Comparison of ENCODE assay signal across 22 mouse cellular contexts in the genomic region with DNA sequence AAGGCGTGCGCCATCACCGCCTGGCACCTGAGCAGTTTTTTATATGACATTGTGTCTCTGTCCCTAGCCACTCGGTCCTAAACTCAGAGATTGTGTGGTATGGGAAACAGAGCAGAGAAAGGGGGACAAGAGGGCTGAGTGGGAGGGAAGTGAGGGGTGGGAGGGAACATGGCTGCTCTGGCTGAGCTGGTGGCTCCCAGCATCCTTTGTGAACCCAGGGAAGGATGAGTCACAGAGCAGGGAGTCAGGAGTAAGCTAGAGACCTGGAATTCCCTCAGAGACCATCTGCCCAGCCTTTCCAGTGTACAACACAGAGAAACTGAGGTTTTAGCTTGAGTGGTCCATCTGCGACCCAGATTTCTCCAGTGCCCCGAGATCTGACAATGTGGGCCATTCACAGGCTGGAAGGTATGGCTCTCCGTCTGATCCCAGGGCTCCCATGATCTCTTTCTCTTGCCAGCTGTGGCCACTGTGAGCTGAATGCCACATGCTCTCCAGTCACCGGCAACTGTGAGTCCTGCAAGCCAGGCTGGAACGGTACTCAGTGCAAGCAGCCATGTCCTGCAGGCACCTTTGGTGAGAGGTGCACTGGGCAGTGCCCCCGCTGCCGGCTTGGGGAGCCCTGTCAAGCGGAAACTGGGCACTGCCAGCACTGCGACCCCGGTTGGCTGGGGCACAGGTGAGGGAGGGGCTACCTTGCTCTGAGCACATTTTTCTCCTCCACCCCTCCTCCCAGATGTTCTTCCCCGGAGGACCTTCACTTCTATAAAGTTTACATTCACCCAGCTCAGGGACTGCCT. TPM values are rescaled to one million over a fixed set of nuclear protein-coding genes. Genes with fewer than 3 reads are reported as not detected.
DNase-seq lines count a peak whose midpoint lies in the region; ATAC-seq lines count a peak whose summit lies in the region.
"Had no signal": no experiment of that assay in that cellular context is flagged by ENCODE, and none has a peak within 500 bp of the region (broad histone marks: within the 10 kb centered on the region; RNA-seq: fewer than 3 reads in every experiment).

No protein-coding gene starts in this region.

- H3K4me2 ChIP-seq in heart, embryonic 12.5 days = no peak overlapping the region
- H3K4me2 ChIP-seq in midbrain, embryonic 15.5 days = no peak overlapping the region
- H3K4me2 ChIP-seq: forebrain, embryonic 12.5 days; hindbrain, embryonic 14.5 days had no signal

- no peaks in the 10 kb centered on the region for H3K4me1 ChIP-seq in heart, embryonic 12.5 days (replicated peaks)
- no peaks in the 10 kb centered on the region for H3K4me1 ChIP-seq in midbrain, embryonic 15.5 days
- H3K4me1 ChIP-seq: embryonic facial prominence, embryonic 10.5 days; forebrain, embryonic 12.5 days had no signal

- H3K27me3 ChIP-seq in heart, embryonic 12.5 days (replicated peaks) = 0 out of 2 replicates have a peak, but pooled peaks cover 3% of the 10 kb centered on the region
- H3K27me3 ChIP-seq in midbrain, embryonic 15.5 days (replicated peaks) = no peaks in the 10 kb centered on the region
- H3K27me3 ChIP-seq: forebrain, embryonic 12.5 days had no signal

- intact Hi-C loops in heart, postnatal 10 days (cut with DNase I) = no loop called here

- WGBS in heart, embryonic 12.5 days = 77% methylated on average over 15 of the region's 15 CpGs
- WGBS in midbrain, embryonic 15.5 days = 79% methylated on average over 15 of the region's 15 CpGs

- H3K9me3 ChIP-seq in heart, embryonic 12.5 days (replicated peaks) = no peaks in the 10 kb centered on the region
- no peaks in the 10 kb centered on the region for H3K9me3 ChIP-seq in midbrain, embryonic 15.5 days
- H3K9me3 ChIP-seq: embryonic facial prominence, embryonic 10.5 days; forebrain, embryonic 12.5 days had no signal

- no peak for DNase-seq in heart, postnatal 10 days
- DNase-seq in right cerebral cortex, adult 18-20 months = peak; percentile 48
- no peak for DNase-seq in right cerebral cortex, adult 2 months (ENCODE audit: low spot score in 2 of 2)
- DNase-seq in testis, postnatal 14 days (ENCODE audit: low spot score) = no peak
- DNase-seq in lung, postnatal 25 days (ENCODE audit: low spot score) = no peak
- DNase-seq: adrenal gland, postnatal 25 days; cerebellum, adult 2 months; gastrocnemius, postnatal 36 days; lung, adult 18-20 months; lung, postnatal 14 days; thymus, postnatal 25 days had no signal

- 0 out of 2 replicates have a peak, but pooled peaks have one; percentile 39 for ATAC-seq in heart, embryonic 12.5 days (ENCODE audit: insufficient number of reproducible peaks, low FRiP score)
- 0 out of 2 replicates have a peak, but pooled peaks have one; percentile 21 for ATAC-seq in erythroid progenitor cell, adult 5-6 weeks (replicated peaks; ENCODE audit: low FRiP score, poor library complexity, severe bottlenecking)
- ATAC-seq in midbrain, embryonic 15.5 days (replicated peaks) = no peak
- ATAC-seq: intestine, embryonic 16.5 days; midbrain, embryonic 16.5 days had no signal

- H3K36me3 ChIP-seq in heart, embryonic 12.5 days = 0 out of 2 replicates have a peak, but pooled peaks cover 9% of the 10 kb centered on the region
- no peaks in the 10 kb centered on the region for H3K36me3 ChIP-seq in midbrain, embryonic 15.5 days (replicated peaks)
- H3K36me3 ChIP-seq: forebrain, embryonic 12.5 days had no signal

- no peak overlapping the region for H3K27ac ChIP-seq in heart, embryonic 12.5 days (ENCODE audit: poor library complexity, severe bottlenecking)
- no peak overlapping the region for H3K27ac ChIP-seq in midbrain, embryonic 15.5 days
- H3K27ac ChIP-seq: embryonic facial prominence, embryonic 10.5 days; forebrain, embryonic 12.5 days; hindbrain, embryonic 14.5 days; stomach, postnatal 0 days had no signal

- no peak overlapping the region for H3K9ac ChIP-seq in heart, embryonic 12.5 days
- H3K9ac ChIP-seq in midbrain, embryonic 15.5 days = no peak overlapping the region
- H3K9ac ChIP-seq: forebrain, embryonic 12.5 days; hindbrain, embryonic 14.5 days had no signal

- H3K4me3 ChIP-seq in heart, embryonic 12.5 days = no peak overlapping the region
- H3K4me3 ChIP-seq in midbrain, embryonic 15.5 days = no peak overlapping the region
- H3K4me3 ChIP-seq: embryonic facial prominence, embryonic 10.5 days; forebrain, embryonic 12.5 days had no signal

RNA-seq across cellular contexts. Expression of a gene that starts 6.7 kb away (rescaled TPM):
- polyA plus RNA-seq in heart, embryonic 12.5 days (2016; fragmentation: Nextera tagmentation; extraction: Ambion mirVana) = 12.3 and 13.8 TPM in 2 replicates
- 10 to 100 TPM; 15.9 to 17.8 TPM for total RNA-seq in heart, postnatal 10 days (2021)
- not detected in 2 replicates for total RNA-seq in erythroid progenitor cell, adult 5-6 weeks (2015; ENCODE audit: low replicate concordance)
- total RNA-seq in erythroid progenitor cell, adult 5-6 weeks (2017; ENCODE audit: low replicate concordance) = 0.15 TPM in 1 of 2 replicates, not detected in the other
- polyA plus RNA-seq in midbrain, embryonic 15.5 days (2015; fragmentation: Nextera tagmentation; extraction: Ambion mirVana) = 4.6 and 5.2 TPM in 2 replicates
- total RNA-seq: megakaryocyte-erythroid progenitor cell, adult 5-6 weeks; neutrophil, adult 5-6 weeks had no signal

RNA-seq across cellular contexts. Expression of a gene that starts 10.1 kb away (rescaled TPM):
- 1.4 and 2.3 TPM in 2 replicates for polyA plus RNA-seq in heart, embryonic 12.5 days (2016; fragmentation: Nextera tagmentation; extraction: Ambion mirVana)
- 10 to 100 TPM; 32.2 to 34.5 TPM for total RNA-seq in heart, postnatal 10 days (2021)
- total RNA-seq in erythroid progenitor cell, adult 5-6 weeks (2015; ENCODE audit: low replicate concordance) = not detected in 2 replicates
- total RNA-seq in erythroid progenitor cell, adult 5-6 weeks (2017; ENCODE audit: low replicate concordance) = 0.26 and 1.3 TPM in 2 replicates
- polyA plus RNA-seq in midbrain, embryonic 15.5 days (2015; fragmentation: Nextera tagmentation; extraction: Ambion mirVana) = 1.9 and 2.0 TPM in 2 replicates
- total RNA-seq: neutrophil, adult 5-6 weeks had no signal

RNA-seq across cellular contexts. Expression of a gene that starts 11.5 kb away (rescaled TPM):
- polyA plus RNA-seq in heart, embryonic 12.5 days (2016; fragmentation: Nextera tagmentation; extraction: Ambion mirVana) = 4.1 and 4.3 TPM in 2 replicates
- total RNA-seq in heart, postnatal 10 days (2021) = 10 to 100 TPM; 14.2 to 17.3 TPM
- total RNA-seq in erythroid progenitor cell, adult 5-6 weeks (2015; ENCODE audit: low replicate concordance) = 4.3 and 6.3 TPM in 2 replicates
- 4.5 and 8.2 TPM in 2 replicates for total RNA-seq in erythroid progenitor cell, adult 5-6 weeks (2017; ENCODE audit: low replicate concordance)
- polyA plus RNA-seq in midbrain, embryonic 15.5 days (2015; fragmentation: Nextera tagmentation; extraction: Ambion mirVana) = 17.7 and 20.2 TPM in 2 replicates

RNA-seq across cellular contexts. Expression of a gene that starts 33.4 kb away (rescaled TPM):
- 41.3 and 42.7 TPM in 2 replicates for polyA plus RNA-seq in heart, embryonic 12.5 days (2016; fragmentation: Nextera tagmentation; extraction: Ambion mirVana)
- total RNA-seq in heart, postnatal 10 days (2021) = 100 to 1,000 TPM; 103 to 109 TPM
- 69.6 and 70.0 TPM in 2 replicates for total RNA-seq in erythroid progenitor cell, adult 5-6 weeks (2015; ENCODE audit: low replicate concordance)
- 53.6 and 56.5 TPM in 2 replicates for total RNA-seq in erythroid progenitor cell, adult 5-6 weeks (2017; ENCODE audit: low replicate concordance)
- polyA plus RNA-seq in midbrain, embryonic 15.5 days (2015; fragmentation: Nextera tagmentation; extraction: Ambion mirVana) = 54.8 and 56.4 TPM in 2 replicates

RNA-seq across cellular contexts. Expression of a gene that starts 58.5 kb away (rescaled TPM):
- polyA plus RNA-seq in heart, embryonic 12.5 days (2016; fragmentation: Nextera tagmentation; extraction: Ambion mirVana) = 12.7 and 13.1 TPM in 2 replicates
- total RNA-seq in heart, postnatal 10 days (2021) = 1 to 10 TPM; 8.1 to 9.3 TPM
- total RNA-seq in erythroid progenitor cell, adult 5-6 weeks (2015; ENCODE audit: low replicate concordance) = 1.8 and 6.7 TPM in 2 replicates
- 1.0 and 17.8 TPM in 2 replicates for total RNA-seq in erythroid progenitor cell, adult 5-6 weeks (2017; ENCODE audit: low replicate concordance)
- 2.2 and 2.8 TPM in 2 replicates for polyA plus RNA-seq in midbrain, embryonic 15.5 days (2015; fragmentation: Nextera tagmentation; extraction: Ambion mirVana)

Comparison
In these comparisons a context has a peak if more than half of its experiments do, and no peak if none do; other contexts are left out.
1. RNA of a gene that starts 6.7 kb away (total RNA-seq): 15.9 to 17.8 TPM in heart, postnatal 10 days; 0.15 TPM in erythroid progenitor cell, adult 5-6 weeks; every median in the first group is over 10 times any median in the second.
2. RNA of a gene that starts 10.1 kb away (total RNA-seq): 32.2 to 34.5 TPM in heart, postnatal 10 days; 0.26 to 1.3 TPM in erythroid progenitor cell, adult 5-6 weeks; every median in the first group is over 10 times any median in the second.